Mouse (Mus musculus) testis, adult 2 months (tissue): ENCODE measurements around the gene Ly6g5c. TPM values are rescaled to one million over a fixed set of nuclear protein-coding genes. Genes with fewer than 3 reads are reported as not detected.

Experiments used
- H3K27ac ChIP-seq: fragments of 200-500 bp; 2 replicates; pipeline ENCODE4 v1.5.1; 2012; ENCODE audit warnings: low read depth, low read length; ENCODE audit not compliant: control insufficient read depth, insufficient read depth
- H3K27me3 ChIP-seq: fragments of 200-500 bp; 2 replicates; pipeline ENCODE4 v1.6.1; 2012; ENCODE audit warnings: mild to moderate bottlenecking, low read length, moderate library complexity; ENCODE audit not compliant: control insufficient read depth, insufficient read depth
- H3K36me3 ChIP-seq: fragments of 200-500 bp; 2 replicates; pipeline ENCODE4 v1.6.1; 2012; ENCODE audit warnings: mild to moderate bottlenecking, low read length; ENCODE audit not compliant: control insufficient read depth, insufficient read depth
- H3K4me1 ChIP-seq: fragments of 200-500 bp; 2 replicates; pipeline ENCODE4 v1.6.1; 2012; ENCODE audit warnings: low read length; ENCODE audit not compliant: control insufficient read depth, insufficient read depth
- H3K4me3 ChIP-seq: fragments of 200-500 bp; 2 replicates; pipeline ENCODE4 v1.5.1; 2012; ENCODE audit warnings: low read depth, mild to moderate bottlenecking, low read length, moderate library complexity, mixed read lengths; ENCODE audit not compliant: control insufficient read depth
- CTCF ChIP-seq: fragments of 200-500 bp; IDR thresholded peaks from 2 replicates; pipeline ENCODE4 v1.5.1; 2012; ENCODE audit warnings: low read depth, mild to moderate bottlenecking, inconsistent platforms, low read length, moderate library complexity; ENCODE audit not compliant: control insufficient read depth, insufficient read depth, insufficient replicate concordance
- POLR2A ChIP-seq: fragments of 200-500 bp; IDR thresholded peaks from 2 replicates; pipeline ENCODE4 v1.6.1; 2012; ENCODE audit warnings: low read depth, mild to moderate bottlenecking, inconsistent platforms, low read length, moderate library complexity; ENCODE audit not compliant: control insufficient read depth
- polyA plus RNA-seq: library from polyadenylated mRNA; depleted of rRNA; stranded (reverse); fragments of >200 nt; gene quantifications from 2 replicates; pipeline ENCODE4 v1.2.3, GENCODE M21; 2012

Gene Ly6g5c
- polyA plus RNA-seq, 1 experiment = 0.54 TPM

GRCm38 (mm10) chr17:35135591-35136320, 27.7 kb downstream of the Ly6g5c start:
- Histone ChIP-seq H3K27ac (peak overlapping the region; percentile 97), H3K4me1 (peaks cover 7% of the 10 kb centered on the region; the same call in 1 of the 2 replicates), H3K36me3 (peaks cover 3% of the 10 kb centered on the region), H3K27me3 (no peaks in the 10 kb centered on the region), H3K4me3 (peak overlapping the region; percentile 98)
- TF ChIP-seq POLR2A (peak; percentile 28), CTCF (no peak)

- TF ChIP-seq CTCF (no peak), POLR2A (no peak)
- no peaks in the 10 kb centered on the region for H3K27me3 ChIP-seq
Observed at GRCm38 (mm10) chr17:35139269-35139668, 31.2 kb downstream of the Ly6g5c start.

GRCm38 (mm10) chr17:35140490-35140996, 32.5 kb downstream of the Ly6g5c start:
- peak overlapping the region; percentile 26 for H3K27ac ChIP-seq
- TF ChIP-seq POLR2A (no peak), CTCF (no peak)
- no peak overlapping the region for H3K4me3 ChIP-seq
- no peaks in the 10 kb centered on the region for H3K27me3 ChIP-seq
- peaks cover 15% of the 10 kb centered on the region; the same call in 1 of the 2 replicates for H3K4me1 ChIP-seq
- peaks cover 14% of the 10 kb centered on the region for H3K36me3 ChIP-seq

More at GRCm38 (mm10) chr17:35139269-35139668, 31.2 kb downstream of the Ly6g5c start:
- Histone ChIP-seq H3K27ac (peak overlapping the region; percentile 26; the same call in 1 of the 2 replicates), H3K36me3 (peaks cover 14% of the 10 kb centered on the region), H3K4me1 (peaks cover 15% of the 10 kb centered on the region; the same call in 1 of the 2 replicates), H3K4me3 (no peak overlapping the region)

- H3K4me3 ChIP-seq = no peak overlapping the region
- TF ChIP-seq CTCF (no peak), POLR2A (no peak)
Observed at GRCm38 (mm10) chr17:35141971-35142370, 33.9 kb downstream of the Ly6g5c start.

GRCm38 (mm10) chr17:35146139-35146538, 38.1 kb downstream of the Ly6g5c start:
- Histone ChIP-seq H3K4me3 (no peak overlapping the region), H3K4me1 (peaks cover 9% of the 10 kb centered on the region; the same call in 1 of the 2 replicates), H3K27me3 (no peaks in the 10 kb centered on the region), H3K27ac (no peak overlapping the region), H3K36me3 (peaks cover 15% of the 10 kb centered on the region)
- TF ChIP-seq POLR2A (no peak), CTCF (no peak)

More at GRCm38 (mm10) chr17:35141971-35142370, 33.9 kb downstream of the Ly6g5c start:
- peaks cover 15% of the 10 kb centered on the region; the same call in 1 of the 2 replicates for H3K4me1 ChIP-seq
- H3K27ac ChIP-seq = peak overlapping the region; percentile 61
- H3K36me3 ChIP-seq = peaks cover 13% of the 10 kb centered on the region
- H3K27me3 ChIP-seq = no peaks in the 10 kb centered on the region

- Histone ChIP-seq H3K36me3 (peaks cover 13% of the 10 kb centered on the region), H3K4me3 (no peak overlapping the region), H3K4me1 (peaks cover 3% of the 10 kb centered on the region; the same call in 1 of the 2 replicates), H3K27me3 (no peaks in the 10 kb centered on the region), H3K27ac (no peak overlapping the region)
- no peak for TF ChIP-seq CTCF
- TF ChIP-seq POLR2A = no peak
Observed at GRCm38 (mm10) chr17:35147348-35147747, 39.3 kb downstream of the Ly6g5c start.

GRCm38 (mm10) chr17:35147922-35148639, 40.0 kb downstream of the Ly6g5c start:
- no peak overlapping the region for H3K4me3 ChIP-seq
- H3K27ac ChIP-seq = no peak overlapping the region
- peaks cover 15% of the 10 kb centered on the region for H3K36me3 ChIP-seq
- no peak for TF ChIP-seq POLR2A
- TF ChIP-seq CTCF = no peak
- H3K4me1 ChIP-seq = peaks cover 2% of the 10 kb centered on the region; the same call in 1 of the 2 replicates
- H3K27me3 ChIP-seq = no peaks in the 10 kb centered on the region
